Mouse (Mus musculus) olfactory bulb, adult 2 months (tissue): Measurements from ENCODE around the gene Rfc4. TPM values are rescaled to one million over a fixed set of nuclear protein-coding genes. Genes with fewer than 3 reads are reported as not detected.

ENCODE experiments used
- H3K27ac ChIP-seq: fragments of 200-500 bp; 2 replicates; pipeline ENCODE4 v1.5.1; 2012; ENCODE audit warnings: low read depth, low read length; ENCODE audit not compliant: insufficient read depth
- H3K4me1 ChIP-seq: fragments of 200-500 bp; 2 replicates; pipeline ENCODE4 v1.6.1; 2012; ENCODE audit warnings: low read length; ENCODE audit not compliant: control insufficient read depth, insufficient read depth
- H3K4me3 ChIP-seq: fragments of 200-500 bp; 2 replicates; pipeline ENCODE4 v1.5.1; 2012; ENCODE audit warnings: mild to moderate bottlenecking, low read depth, low read length, moderate library complexity; ENCODE audit not compliant: insufficient read depth
- CTCF ChIP-seq: fragments of 200-500 bp; IDR thresholded peaks from 2 replicates; pipeline ENCODE4 v1.5.1; 2012; ENCODE audit warnings: low read depth, mild to moderate bottlenecking, low read length, moderate library complexity; ENCODE audit not compliant: insufficient read depth
- POLR2A ChIP-seq: fragments of 200-500 bp; IDR thresholded peaks from 2 replicates; pipeline ENCODE4 v1.6.1; 2012; ENCODE audit warnings: mild to moderate bottlenecking, low read depth, low read length, moderate library complexity; ENCODE audit not compliant: insufficient read depth
- WGBS: fragments of 180-500 bp; shearing (Covaris S2); methylation state at CpG from one replicate; pipeline ENCODE4 v1.1.7; 2018; 5-methylcytosine and 5-hydroxymethylcytosine counted together
- polyA plus RNA-seq: library from polyadenylated mRNA; stranded (reverse); fragments of >200 nt; gene quantifications from 2 replicates; pipeline ENCODE4 v1.2.4, GENCODE M21; 2012; ENCODE audit warnings: low replicate concordance; ENCODE audit not compliant: missing spikeins, insufficient read depth, insufficient read length

Gene Rfc4
- polyA plus RNA-seq, 1 experiment: not detected

DNA sequence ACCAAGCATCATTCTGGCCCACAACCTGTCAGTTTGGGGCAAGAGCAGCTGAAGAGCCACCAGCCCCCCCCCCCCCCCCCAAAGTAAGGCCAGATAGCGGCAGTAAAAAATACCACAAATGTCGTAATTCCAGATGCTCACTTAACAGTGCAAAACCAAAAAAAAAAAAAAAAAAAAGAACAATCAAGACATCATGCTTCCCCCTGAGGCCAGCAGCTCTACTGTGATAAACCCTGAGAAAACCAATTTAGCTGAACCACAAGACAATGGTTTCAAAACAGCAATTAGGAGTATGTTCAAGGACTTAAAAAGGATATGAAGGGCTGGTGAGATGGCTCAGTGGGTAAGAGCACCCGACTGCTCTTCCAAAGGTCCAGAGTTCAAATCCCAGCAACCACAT, 34.6 kb upstream of the Rfc4 start:
- TF ChIP-seq CTCF (no peak), POLR2A (no peak)

GRCm38 (mm10) chr16:23159749-23160148, 32.2 kb upstream of the Rfc4 start:
- WGBS: 55% methylated on average over 2 of the region's 2 CpGs
- H3K27ac ChIP-seq: no peak overlapping the region
- H3K4me3 ChIP-seq: no peak overlapping the region
- TF ChIP-seq POLR2A (no peak), CTCF (no peak)
- no peaks in the 10 kb centered on the region for H3K4me1 ChIP-seq

More for the DNA sequence above, 34.6 kb upstream of the Rfc4 start:
- WGBS: 81% methylated on average over 3 of the region's 3 CpGs
- no peak overlapping the region for H3K27ac ChIP-seq
- H3K4me1 ChIP-seq: no peaks in the 10 kb centered on the region
- H3K4me3 ChIP-seq: no peak overlapping the region

GRCm38 (mm10) chr16:23158957-23159356, 31.4 kb upstream of the Rfc4 start:
- H3K4me1 ChIP-seq: no peaks in the 10 kb centered on the region
- 74% methylated on average over 2 of the region's 2 CpGs for WGBS
- H3K4me3 ChIP-seq: no peak overlapping the region
- no peak for TF ChIP-seq POLR2A
- no peak for TF ChIP-seq CTCF
- H3K27ac ChIP-seq: no peak overlapping the region

DNA sequence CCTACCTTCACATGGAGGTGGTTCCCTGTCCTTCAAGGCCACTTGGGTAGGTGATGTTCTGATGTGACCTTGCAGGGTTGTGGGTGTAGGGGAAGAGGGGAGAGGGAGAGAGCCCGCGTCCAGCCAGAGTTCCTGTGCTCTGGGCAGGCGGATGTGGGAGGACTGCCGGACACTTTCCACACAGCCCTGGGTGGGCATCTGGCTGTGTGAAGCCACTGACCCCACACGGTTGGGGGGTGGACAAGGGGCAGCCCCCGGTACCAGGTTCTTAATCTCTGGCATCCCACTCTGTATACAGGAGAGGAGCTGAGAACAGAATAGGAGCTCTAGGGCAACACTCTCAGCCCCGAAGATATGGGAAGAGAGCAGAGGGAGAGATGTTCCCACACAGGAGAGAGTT, 30.8 kb upstream of the Rfc4 start:
- Histone ChIP-seq H3K27ac (no peak overlapping the region), H3K4me1 (no peaks in the 10 kb centered on the region), H3K4me3 (no peak overlapping the region)
- TF ChIP-seq CTCF: no peak
- WGBS: 92% methylated on average over 7 of the region's 7 CpGs

DNA sequence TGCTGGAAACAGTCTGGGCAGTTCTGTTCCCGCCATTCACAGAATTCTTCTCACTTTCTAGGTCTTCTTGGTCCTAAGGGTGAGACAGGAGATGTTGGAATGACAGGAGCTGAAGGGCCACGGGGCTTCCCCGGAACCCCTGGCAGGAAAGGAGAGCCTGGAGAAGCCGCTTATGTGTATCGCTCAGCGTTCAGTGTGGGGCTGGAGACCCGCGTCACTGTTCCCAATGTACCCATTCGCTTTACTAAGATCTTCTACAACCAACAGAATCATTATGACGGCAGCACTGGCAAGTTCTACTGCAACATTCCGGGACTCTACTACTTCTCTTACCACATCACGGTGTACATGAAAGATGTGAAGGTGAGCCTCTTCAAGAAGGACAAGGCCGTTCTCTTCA, 29.5 kb upstream of the Rfc4 start:
- 95% methylated on average over 13 of the region's 13 CpGs for WGBS
- no peaks in the 10 kb centered on the region for H3K4me1 ChIP-seq
- no peak for TF ChIP-seq CTCF
- TF ChIP-seq POLR2A: no peak
- H3K4me3 ChIP-seq: no peak overlapping the region
- no peak overlapping the region for H3K27ac ChIP-seq

DNA sequence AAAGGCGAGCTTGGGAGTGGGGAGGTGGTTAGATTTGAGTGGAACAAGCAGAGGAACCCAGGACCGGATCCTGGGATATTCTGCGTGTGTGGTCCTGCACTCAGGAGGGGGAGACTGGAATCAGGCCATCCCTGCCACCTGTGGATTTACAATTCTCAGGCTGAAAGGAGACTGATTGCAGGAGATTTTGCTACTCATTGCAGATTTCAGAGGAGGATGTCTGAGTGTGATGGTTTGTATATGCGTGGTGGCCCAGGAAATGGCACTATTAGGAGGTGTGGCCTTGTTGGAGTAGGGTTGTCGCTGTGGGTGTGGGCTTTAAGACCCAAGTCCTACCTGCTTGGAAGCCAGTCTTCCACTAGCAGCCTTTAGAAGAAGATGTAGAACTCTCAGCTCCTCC, 26.7 kb upstream of the Rfc4 start:
- H3K4me3 ChIP-seq: no peak overlapping the region
- no peaks in the 10 kb centered on the region for H3K4me1 ChIP-seq
- WGBS: 94% methylated on average over 5 of the region's 5 CpGs
- H3K27ac ChIP-seq: no peak overlapping the region
- no peak for TF ChIP-seq POLR2A
- TF ChIP-seq CTCF: no peak

DNA sequence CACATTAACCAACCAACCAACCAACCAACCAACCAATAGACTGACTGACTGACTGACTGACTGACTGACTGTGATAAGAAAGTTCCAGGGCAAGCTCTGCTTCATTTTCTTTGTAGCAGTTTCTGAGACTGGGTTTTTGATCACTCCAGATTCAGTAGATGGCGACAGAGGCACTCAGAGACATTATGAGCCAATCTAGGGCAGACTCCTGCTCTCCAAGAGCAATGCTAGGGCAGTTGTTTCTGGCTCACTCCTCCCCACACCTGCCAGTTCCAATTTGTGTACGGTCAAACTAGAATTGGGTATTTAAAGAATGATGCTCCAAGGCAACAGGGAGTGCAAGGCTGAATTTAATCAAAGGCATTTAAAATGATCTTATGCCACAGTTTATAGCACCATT, 23.9 kb upstream of the Rfc4 start:
- no peak for TF ChIP-seq CTCF
- TF ChIP-seq POLR2A: no peak
- Histone ChIP-seq H3K4me1 (no peaks in the 10 kb centered on the region), H3K4me3 (no peak overlapping the region), H3K27ac (no peak overlapping the region)
- 6% methylated on average over 2 of the region's 2 CpGs for WGBS

GRCm38 (mm10) chr16:23149396-23149795, 21.9 kb upstream of the Rfc4 start:
- Histone ChIP-seq H3K4me1 (no peaks in the 10 kb centered on the region), H3K4me3 (no peak overlapping the region), H3K27ac (no peak overlapping the region)
- TF ChIP-seq CTCF: no peak
- no peak for TF ChIP-seq POLR2A
- WGBS: 90% methylated on average over 8 of the region's 8 CpGs

- H3K27ac ChIP-seq: no peak overlapping the region
- no peaks in the 10 kb centered on the region for H3K4me1 ChIP-seq
- TF ChIP-seq POLR2A (no peak), CTCF (no peak)
- 91% methylated on average over 2 of the region's 2 CpGs for WGBS
- H3K4me3 ChIP-seq: no peak overlapping the region
Observed at GRCm38 (mm10) chr16:23148936-23149335, 21.4 kb upstream of the Rfc4 start.

GRCm38 (mm10) chr16:23146280-23146679, 18.7 kb upstream of the Rfc4 start, which contains the start of gene Adipoq:
Gene Adipoq, plus strand, starts transcription at chr16:23146536.
- no peak within 1 kb of the TSS for H3K4me3 ChIP-seq
- TF ChIP-seq POLR2A (no peak), CTCF (no peak)
- WGBS: 84% methylated on average over 3 of the region's 3 CpGs
- no peaks in the 10 kb centered on the region for H3K4me1 ChIP-seq
- no peak within 1 kb of the TSS for H3K27ac ChIP-seq
